Mouse (Mus musculus) v-Abl transformed pro-B cells (cell line): ENCODE measurements around the gene Josd1.

Source experiments
- in situ Hi-C, 2 experiments: fragments of 400-800 bp; cut with MboI; formaldehyde crosslinking; loops; one replicate each; pipeline ENCODE4 v1.15.1; 2025; ENCODE audit not compliant: unreplicated experiment in 2 of 2

Josd1 gene

DNA sequence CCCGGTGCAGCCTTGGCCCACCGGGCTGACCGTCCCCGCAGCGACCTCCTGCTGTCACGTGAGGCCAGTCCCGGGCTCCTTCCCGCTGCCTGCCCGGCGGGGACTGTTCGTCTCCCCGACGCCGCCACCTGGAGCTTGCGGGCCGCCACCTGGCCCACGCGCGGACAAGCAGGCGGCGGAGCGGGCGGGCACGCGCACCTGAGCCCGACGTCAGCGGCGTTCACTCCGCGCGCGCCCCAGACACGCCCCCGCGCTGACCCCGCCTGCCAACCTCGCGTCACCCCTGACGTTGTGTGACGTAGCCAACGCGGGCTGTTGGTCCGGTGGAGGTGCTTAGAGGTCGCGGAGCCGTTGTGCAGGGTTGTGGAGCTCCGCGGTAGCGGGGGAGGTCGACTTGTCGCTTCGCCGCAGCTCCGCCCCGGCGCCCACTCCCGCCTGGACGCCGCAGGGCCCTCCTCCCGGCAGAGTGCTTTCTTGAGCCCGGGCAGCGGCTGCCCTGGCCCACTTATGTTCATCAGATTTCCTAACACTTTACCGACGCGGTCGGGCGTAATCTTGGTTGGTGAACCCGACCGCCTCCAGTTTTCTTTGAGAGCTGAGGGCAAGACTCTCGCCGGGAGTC, at the start of gene Josd1:
Josd1 (minus strand) TSS at position 274 of the 622 bp plus-strand sequence.
- in situ Hi-C loops, result loop anchor here (25.0 kb wide), 1 partner anchor 800 kb away; the partner anchor contains the start of genes Gga1 (in 2 of the 2), Gm49510 (in 2 of the 2) and Sh3bp1 (in 2 of the 2)

DNA sequence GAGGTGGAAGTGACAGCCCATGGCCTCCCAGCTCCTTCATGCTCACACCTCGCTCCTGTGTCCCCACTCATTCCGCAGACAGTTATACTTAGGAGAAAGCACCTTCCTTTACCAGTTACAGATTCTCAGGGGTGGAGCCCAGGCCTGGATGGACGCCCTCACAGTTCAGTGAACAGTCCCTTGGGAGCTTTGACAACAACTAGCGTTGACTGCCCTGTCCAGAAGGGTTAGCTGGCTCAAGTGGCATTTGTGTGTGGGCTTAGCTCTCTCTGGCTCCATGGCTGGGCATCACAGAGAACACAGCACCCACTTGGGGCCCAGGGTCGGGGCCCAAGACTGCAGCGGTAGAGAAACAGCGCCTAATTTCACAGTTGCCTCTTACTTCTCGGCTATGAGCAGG, 46.6 kb upstream of the Josd1 start:
- in situ Hi-C loops, result no loop called here

DNA sequence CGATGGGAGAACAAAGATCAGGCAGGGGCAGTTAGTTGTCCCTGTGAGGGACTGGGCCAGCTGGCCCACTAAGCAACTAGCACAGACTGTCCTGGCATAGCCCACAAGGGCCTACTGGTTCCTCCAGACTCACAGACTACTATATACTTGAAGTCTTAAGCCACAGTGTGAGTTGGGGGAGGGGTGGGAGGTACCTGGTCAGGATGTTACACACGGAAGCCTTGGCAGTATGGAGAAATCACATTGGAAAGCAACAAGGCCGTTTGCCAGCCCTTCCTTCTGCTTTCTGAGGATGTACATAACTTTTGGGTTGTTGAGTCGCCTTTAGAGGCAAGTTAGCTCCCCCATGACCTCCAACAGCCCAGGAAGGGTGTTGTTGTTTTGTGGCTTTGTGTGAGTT, 45.9 kb upstream of the Josd1 start:
- in situ Hi-C loops, result no loop called here

DNA sequence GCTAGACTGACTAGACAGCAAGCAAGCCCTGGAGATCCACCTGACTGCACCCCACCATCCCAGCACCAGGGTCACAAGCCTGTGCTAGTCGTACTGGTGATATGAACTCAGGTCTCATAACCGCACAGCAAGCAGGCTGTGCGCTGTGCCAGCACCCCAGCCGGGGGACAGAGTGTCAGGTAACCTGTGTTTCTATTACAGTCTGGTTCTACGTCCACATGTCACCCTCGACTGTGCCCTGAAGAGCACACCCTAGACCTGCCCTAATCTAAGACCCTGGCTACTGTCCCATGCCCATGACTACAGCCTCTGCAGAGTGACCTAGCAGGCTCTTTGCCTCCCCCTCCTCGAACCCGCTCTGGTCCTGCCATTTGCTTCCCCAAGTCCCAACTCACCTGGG, 45.5 kb upstream of the Josd1 start:
- in situ Hi-C loops, result no loop called here

DNA sequence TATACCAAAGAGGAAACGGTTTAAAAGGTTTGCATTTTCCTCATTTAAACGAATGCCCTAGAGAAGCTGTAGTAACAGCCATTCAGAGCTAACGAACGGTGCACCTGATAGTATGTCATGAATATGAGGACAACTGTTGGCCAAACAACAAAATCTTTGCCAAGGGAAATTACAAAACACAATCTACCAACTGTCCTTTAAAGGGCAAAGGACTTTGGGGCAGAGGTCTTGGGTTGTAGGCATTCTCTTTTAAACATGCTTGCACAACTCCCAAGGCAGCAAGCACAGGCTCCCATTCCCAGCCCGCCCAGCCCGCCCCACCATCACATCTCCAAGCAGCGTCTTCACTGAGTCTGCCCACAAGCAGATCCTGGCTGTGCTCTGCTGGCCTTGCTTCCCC, 43.8 kb upstream of the Josd1 start:
- in situ Hi-C loops, result no loop called here

DNA sequence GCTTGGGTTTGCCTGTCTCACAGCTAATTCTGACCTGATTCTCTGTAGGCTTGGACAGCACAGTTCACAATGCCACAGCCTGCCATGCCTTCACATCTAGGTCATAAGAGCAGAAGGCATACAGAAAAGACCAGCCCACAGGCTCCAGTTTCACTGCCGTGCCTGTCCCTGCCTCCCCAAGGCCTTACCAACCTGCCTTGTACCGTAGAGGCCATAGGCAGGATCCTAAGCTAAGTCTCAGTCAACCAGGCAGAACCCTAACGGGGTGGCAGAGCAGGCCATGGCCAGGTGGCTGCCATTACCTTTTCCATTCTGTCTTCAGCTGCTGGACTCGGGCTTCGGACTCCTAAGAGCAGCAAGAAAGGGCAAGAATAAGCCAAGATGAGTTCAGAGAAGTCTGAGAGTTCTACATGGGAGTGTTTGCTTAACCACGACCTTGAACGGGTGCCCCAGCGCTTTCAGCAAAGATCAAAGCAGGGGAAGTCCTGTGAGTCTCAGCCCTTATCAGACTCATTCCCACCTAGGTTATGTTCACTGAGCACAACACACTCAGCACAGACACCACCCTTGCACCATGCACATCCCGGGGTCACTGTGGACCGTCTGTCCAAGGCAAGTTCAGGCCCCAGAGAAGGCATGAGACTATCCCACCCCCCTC, 41.1 kb upstream of the Josd1 start:
- in situ Hi-C loops, result no loop called here

DNA sequence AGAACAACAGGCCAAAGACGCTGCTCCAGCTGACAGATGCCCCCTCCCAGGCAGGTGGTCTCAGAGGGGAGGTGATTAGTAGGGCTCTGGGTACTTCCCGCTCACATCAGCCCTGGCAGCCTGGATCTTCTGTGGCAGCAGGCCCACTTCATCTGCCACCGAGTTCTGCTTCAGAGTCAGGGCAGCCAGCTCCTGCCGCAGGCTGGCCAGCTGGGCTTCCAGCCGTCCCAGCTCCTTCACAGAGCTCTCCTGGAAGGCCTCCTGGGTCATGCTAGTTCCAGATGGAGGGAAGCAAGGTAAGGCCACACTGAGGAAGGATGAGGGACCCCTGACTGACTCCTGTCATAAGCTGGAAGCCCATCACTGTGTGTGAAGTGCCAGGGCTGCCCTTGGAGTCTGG, 40.6 kb upstream of the Josd1 start:
- in situ Hi-C loops, result no loop called here

DNA sequence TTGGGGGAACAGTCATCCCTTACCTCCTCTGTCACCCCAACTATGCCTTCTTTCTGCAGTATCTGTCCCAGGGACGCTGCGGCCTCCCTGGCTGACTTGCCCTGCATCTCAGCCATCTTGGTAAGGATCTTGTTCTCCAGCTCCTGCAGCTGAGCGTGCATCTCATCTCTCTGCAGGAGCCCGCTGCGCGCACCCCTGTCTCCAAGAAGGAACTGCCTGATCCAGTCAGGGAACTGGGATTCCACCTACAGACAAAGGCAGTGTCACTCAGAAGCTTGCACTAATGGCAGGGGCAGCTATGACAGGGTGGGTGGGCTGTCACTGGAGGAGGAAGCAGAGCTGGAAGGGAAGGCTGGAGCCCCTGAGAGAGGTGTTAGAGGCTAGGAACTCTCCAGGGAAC, 40.1 kb upstream of the Josd1 start:
- in situ Hi-C loops, result no loop called here

DNA sequence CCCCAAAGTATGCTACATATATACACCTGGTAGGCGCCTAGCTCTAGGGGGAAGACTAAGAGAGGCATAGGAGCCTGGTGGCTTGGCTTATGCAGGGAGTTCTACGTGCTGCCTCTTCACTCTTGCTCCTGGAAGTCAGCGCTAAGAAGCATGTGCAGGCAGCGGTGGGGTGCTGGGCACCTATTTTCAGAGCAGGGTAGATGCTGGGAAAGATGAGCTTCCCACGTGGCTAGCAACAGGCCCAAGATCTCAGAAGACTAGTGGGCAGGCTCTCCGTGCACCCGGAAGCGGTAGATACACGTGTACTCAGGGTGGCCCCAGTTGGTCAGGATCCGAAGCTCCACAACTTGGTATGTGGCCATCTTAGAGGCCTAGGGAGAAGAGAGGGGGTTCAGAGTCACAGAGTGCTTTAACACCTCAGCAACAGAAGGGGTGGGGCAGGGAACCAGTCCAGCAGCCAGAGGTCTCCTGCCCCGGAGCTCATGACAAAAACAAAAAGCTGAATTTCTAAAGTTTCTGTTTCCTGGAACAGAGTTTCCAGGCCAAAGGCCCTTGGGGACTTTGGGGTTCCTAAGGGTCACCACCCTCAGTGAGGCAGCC, 37.6 kb upstream of the Josd1 start:
- in situ Hi-C loops, result no loop called here

DNA sequence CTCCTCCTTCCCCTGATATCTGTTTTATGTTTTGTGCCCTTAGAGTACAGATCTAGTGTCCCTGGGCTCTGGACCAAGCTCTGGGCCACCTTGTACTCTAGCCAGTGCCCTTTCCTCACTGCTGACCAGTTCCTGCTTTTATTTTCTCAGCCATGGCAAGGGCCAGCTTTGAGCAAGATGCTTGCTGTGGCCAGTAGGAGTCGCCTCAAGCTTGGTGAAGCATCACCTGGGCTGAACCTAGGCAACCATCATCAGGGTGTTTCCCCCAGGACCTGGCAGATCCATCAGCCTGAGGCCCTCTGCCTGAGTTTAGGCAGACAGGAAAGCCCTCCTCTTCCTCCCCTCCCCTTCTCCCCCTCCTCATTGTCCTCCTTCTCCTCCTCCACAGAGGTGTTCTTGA, 35.7 kb upstream of the Josd1 start:
- in situ Hi-C loops, result no loop called here

DNA sequence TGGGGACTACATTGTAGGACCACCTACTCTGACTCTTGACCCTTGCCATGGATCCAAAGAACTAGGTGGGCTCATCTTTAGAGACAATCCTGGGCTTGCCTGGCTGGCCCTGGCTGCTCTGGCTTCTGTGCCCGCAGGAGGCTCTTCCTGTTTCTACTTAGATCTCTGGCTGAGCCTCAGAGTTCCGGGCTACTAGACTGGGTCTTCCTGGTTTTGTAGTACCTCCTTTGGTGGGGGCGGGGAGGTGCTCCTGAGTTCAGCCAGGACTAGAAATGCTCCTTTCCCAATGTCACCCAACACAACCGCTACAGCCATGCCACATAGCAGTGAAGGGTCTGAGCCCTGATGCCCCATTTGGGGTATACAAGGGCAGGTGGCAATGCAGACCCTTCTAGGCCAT, 33.1 kb upstream of the Josd1 start:
- in situ Hi-C loops, result no loop called here

DNA sequence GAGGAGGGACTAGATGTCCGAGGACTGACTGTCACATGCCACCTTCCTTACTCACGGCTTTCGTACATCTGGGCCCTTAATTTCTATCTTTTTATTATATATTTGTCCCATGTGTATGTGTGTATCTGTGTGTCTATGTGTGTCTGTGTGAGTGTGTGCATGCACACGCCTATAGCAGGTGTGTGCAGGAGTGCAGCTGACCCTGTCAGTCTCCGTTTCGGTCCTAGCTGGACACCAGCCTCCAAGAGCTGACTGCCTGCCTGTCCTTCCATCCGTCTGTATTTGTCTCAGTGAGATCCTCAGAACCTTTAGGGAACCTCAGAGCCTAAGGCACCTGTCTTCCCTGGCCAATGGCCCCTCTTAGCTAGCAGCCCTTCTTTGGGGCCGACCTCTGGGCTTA, 32.5 kb upstream of the Josd1 start:
- in situ Hi-C loops, result no loop called here

DNA sequence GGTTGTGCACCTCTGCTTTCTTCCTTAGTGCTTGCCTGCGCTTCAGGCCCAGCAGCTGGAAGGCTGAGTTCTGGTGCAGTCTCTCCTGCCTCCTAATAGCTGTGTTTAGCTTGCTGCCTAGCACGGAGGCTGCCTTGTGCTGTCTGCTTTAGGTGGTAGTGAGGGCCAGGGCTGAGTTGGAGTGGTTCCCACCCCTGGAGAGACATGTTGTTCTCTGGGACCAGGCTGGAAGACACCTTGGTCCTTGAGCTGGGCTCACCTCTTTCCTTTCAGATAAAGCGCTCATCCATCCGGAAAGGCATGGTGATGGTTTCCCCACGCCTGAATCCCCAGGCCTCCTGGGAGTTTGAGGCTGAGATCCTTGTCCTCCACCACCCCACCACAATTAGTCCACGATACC, 29.0 kb upstream of the Josd1 start:
- in situ Hi-C loops, result no loop called here

DNA sequence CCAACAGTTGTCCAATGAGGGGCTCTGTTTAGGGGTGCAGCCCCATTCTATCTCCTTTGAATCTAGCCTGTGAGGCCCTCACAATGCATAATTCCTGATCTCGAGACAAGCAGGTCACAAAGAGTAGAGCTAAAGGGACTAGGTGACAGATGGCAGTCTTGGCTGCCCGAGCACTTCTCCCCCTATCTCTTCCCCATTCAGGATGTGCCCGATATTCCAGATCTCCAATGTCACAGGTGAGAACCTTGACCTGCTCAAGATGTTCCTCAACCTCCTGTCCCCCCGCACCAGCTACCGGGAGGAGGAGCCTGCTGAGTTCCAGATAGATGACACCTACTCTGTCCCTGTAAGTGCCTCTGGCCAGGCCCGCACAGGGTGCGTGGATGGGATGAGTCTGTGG, 27.9 kb upstream of the Josd1 start:
- in situ Hi-C loops, result no loop called here

DNA sequence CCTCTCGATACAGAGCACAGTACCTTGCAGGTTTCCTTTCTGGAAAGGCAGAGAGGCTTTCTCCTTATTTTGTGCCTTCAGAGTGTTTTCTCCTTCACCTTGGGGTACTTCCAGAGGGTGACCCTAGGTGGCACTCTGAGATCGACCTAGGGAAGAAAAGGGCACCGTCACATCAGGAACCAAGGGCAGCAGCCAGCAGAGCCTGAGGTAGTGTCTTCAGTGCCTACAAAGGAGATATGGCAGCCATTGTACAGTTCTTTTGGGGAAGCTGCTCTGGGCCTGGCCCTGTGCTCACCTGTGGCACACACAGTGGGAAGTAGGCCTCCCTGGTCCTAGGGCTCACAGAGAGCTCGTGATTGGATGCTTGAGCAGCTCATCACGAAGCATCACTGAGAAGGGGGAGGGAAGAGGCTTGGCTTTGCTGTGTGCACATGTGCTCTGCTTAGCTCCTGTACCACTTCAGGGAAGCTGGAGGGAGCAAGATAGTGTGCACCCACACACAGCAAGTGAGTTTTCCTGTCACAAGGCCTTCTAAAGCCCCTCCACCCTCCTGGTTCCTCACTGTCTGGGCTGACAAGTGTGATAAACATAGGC, 20.6 kb upstream of the Josd1 start:
- in situ Hi-C loops, result no loop called here

DNA sequence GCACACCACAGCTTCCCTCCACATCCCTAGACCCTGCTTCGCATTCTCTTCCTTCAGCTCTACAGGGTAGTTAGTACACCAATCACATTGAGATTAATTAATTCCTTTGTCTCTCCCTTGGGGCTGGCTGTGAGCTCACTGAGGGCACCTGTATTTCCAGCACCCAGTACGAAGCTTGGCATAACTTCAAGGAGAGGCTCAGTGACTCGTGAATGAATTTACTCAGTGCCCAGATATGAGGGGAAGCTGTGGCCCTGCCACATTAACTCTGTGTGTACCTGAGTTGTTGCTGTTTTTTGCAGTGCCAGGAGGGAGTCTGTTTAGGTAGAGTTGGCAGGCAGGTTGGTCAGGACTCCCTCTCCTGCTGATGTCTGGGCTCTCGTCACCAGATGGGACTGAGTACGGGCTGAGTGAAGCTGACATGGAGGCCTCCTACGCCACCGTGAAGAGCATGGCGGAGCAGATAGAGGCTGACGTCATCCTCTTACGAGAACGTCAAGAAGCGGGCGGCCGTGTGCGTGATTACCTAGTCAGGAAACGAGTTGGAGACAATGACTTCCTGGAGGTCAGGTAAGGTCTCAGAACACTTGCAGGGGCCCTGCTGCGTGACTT, 19.0 kb upstream of the Josd1 start:
- in situ Hi-C loops, result no loop called here

DNA sequence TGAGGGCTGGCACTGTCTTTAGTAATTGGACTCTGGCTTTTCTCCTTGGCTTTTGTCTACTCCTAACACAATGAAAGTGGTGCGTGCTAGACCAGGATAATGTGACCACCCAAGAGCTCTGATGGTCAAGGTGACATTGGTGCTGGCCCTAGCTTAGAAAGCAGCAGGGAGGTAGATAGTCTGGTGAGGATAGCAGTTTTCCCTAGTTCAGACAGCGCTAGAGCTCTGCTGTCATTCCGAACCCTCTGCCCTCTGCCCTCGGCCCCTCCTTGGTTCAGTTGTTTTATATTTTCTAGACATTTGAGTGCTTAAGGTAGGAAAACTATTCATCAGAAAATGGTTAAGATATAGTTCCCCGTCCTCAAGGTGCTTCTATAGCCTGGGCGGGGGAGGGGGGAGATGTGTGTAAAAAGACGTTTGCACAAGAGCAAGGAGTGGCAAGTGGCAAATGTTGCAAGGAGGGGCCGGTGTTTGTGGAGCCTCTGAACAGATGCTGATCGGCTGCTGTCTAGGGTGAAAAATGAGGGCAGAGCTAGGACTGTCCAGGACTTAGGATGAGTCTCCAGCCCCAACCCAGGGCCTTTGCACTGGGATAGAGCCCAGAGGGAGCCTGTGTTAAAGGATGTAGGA, 10.0 kb upstream of the Josd1 start:
- in situ Hi-C loops, result loop anchor here (25.0 kb wide), 1 partner anchor 810 kb away; the partner anchor contains the start of genes Gga1 (in 2 of the 2), Gm49510 (in 2 of the 2) and Sh3bp1 (in 2 of the 2)

DNA sequence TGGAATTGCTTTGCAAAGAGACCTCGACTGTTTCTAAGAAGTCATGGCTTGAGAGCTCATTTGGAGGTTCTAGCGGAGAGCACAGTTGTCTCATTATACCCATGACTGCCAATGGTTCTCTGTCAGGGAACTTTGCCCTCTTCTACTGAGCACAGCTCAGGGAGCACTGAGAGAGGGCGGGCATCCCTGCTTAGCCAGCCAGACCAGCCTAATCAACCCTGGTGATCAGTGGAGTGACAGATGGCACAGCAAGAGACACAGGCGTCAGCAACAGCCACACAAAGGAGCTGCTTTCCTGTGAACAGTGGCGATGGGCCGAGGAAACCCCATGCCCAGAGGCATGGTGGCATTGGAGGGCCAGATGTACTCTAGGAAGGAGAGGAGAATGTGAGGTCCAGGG, 9.3 kb upstream of the Josd1 start:
- in situ Hi-C loops, result loop anchor here (25.0 kb wide), 1 partner anchor 810 kb away; the partner anchor contains the start of genes Gga1 (in 2 of the 2), Gm49510 (in 2 of the 2) and Sh3bp1 (in 2 of the 2)

DNA sequence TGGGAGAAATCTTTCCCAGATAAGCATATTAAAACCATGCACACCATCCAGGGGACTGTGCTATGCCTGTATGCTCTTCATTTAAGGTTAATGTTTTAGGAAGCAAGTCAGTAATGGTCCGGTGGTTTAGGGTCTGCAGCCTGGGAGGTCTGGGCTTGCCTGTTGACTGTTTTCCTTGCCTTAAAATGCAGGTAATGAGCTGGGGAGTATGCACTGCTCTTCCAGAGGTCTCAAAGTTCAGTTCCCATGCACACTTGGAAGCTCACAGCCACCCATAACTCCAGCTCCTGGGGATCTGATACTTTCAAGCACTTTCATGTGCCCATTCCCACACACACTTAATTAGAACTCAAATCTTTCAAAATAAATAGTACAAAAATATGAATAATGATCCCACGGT, 8.8 kb upstream of the Josd1 start:
- in situ Hi-C loops, result loop anchor here (25.0 kb wide), 1 partner anchor 809 kb away; the partner anchor contains the start of genes Gga1 (in 2 of the 2), Gm49510 (in 2 of the 2) and Sh3bp1 (in 2 of the 2)

DNA sequence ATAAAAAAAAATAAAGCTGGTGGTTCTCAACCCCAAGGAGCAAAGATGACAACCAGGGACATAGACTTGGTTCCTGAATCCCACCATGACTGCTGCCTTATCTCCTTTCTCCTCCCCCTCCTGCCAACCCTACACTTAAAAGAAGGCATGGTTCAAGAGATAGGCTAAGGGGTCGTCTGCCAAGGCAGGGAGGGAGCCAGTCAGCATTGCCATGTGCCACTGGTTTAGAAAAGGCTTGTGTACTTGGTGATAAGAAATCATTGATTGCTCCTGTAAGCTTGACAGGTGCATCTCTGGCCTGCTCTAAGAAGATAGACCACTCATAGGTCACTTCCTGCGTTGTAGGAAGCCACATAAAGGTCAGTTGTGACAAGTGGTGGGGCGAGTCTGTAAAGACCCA, 7.8 kb upstream of the Josd1 start:
- in situ Hi-C loops, result loop anchor here (25.0 kb wide), 1 partner anchor 808 kb away; the partner anchor contains the start of genes Gga1 (in 2 of the 2), Gm49510 (in 2 of the 2) and Sh3bp1 (in 2 of the 2)
